11 mouse cellular contexts compared by ENCODE assay signal in the genomic region with DNA sequence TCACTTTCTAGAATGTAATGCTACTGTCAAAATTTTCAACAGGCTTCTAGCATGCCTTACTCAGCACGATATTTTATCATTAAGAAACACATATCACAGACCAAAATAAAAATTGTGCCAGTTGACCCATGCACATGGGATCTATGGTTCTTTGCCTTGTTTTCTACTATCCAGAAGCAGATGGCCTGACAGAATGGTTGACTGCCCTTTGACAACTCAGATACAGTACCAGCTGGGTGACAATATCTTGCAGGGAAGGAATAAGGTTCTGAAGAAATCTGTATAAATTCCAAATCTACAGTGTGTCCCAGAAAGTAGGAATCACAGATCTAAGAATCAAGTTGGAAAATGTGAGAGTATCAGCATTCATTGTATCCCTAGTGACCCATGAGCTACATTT.
DNase-seq lines count a peak whose midpoint lies in the region.
"Had no signal": no experiment of that assay in that cellular context is flagged by ENCODE, and none has a peak within 500 bp of the region (broad histone marks: within the 10 kb centered on the region; RNA-seq: fewer than 3 reads in every experiment).

No protein-coding gene starts in this region.

- DNase-seq in cerebellum, adult 9-10 months: peak; percentile 14
- DNase-seq in cerebellum, adult 11-12 months: no peak
- DNase-seq in cerebellum, postnatal 10 days: peak; percentile 38 to 56
- no peak for DNase-seq in cerebellum, postnatal 36 days
- DNase-seq in brain, adult 2 months (ENCODE audit: low read depth, low spot score): peak; percentile 35
- DNase-seq in neural tube, embryonic 10.5 days (ENCODE audit: extremely low spot score, low spot score): no peak
- DNase-seq: adrenal gland, adult 2 months; adrenal gland, postnatal 10 days; adrenal gland, postnatal 25 days; cerebellum, adult 11 months; forebrain, postnatal 0 days had no signal

Comparison
In these comparisons a context has a peak if more than half of its experiments do, and no peak if none do; other contexts are left out.
1. DNase-seq: peak in cerebellum, adult 9-10 months (single experiment), cerebellum, postnatal 10 days (2 of 2) and brain, adult 2 months (single experiment); none in cerebellum, adult 11-12 months (single experiment), cerebellum, postnatal 36 days (0 of 2) and neural tube, embryonic 10.5 days (single experiment).